Mouse (Mus musculus): ENCODE measurements around the gene Cd83. TPM values are rescaled to one million over a fixed set of nuclear protein-coding genes. Genes with fewer than 3 reads are reported as not detected.

Gene Cd83
- total and polyA plus RNA-seq, 2 experiments = 0.73 to 3.8 TPM

DNA sequence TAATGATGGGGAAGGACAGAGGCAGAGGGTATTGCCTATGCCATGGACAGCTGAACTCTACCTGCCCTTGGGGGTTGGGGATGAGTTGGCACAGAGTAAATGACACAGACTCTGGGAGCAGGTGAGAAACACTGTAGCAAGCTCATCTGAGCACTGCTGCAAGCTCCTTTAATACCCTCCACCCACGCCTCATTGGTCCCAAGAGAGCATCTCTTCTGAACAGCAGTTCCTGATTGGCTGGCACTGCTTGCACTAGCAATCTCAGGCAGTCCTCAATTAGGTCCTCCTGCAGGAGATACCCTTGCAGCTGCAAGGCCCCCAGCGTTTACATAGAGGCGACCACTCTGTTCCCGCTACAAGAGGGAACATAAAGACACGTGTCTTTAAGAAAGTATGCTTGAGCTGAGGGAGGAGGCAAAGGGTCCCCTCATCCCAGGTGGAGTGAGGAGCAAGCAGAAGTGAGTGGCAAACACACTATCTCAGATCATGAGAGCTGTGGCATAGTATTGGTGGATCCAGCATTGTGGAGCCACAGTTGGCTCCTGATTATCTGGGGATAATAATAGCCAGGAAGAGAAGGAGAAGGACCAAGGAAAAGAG lies 20.7 kb downstream of the Cd83 start:
- Histone ChIP-seq H3K4me3 (ENCODE audit: insufficient read depth, low read depth, low read length) (no peak overlapping the region), H3K36me3 (ENCODE audit: control insufficient read depth, insufficient read depth, low read length) (no peaks in the 10 kb centered on the region), H3K27me3 (ENCODE audit: control insufficient read depth, insufficient read depth, low read length) (no peaks in the 10 kb centered on the region), H3K4me1 (ENCODE audit: control insufficient read depth, insufficient read depth, low read length) (no peaks in the 10 kb centered on the region), H3K9ac (ENCODE audit: low read depth, low read length) (no peak overlapping the region), H3K79me2 (ENCODE audit: control insufficient read depth, insufficient read depth, low read length) (no peaks in the 10 kb centered on the region), H3K27ac (replicated peaks; ENCODE audit: insufficient read depth, low read depth, low read length) (no peak overlapping the region)
- WGBS = 95% methylated on average over 5 of the region's 5 CpGs
- no peak for TF ChIP-seq CTCF (IDR thresholded peaks at IDR 0.05; ENCODE audit: low read depth, low read length)
- TF ChIP-seq POLR2A (IDR thresholded peaks at IDR 0.05; ENCODE audit: extremely low read depth, insufficient read depth, low read length) = no peak
- no peak for DNase-seq (ENCODE audit: extremely low read depth, low read depth, low spot score)

DNA sequence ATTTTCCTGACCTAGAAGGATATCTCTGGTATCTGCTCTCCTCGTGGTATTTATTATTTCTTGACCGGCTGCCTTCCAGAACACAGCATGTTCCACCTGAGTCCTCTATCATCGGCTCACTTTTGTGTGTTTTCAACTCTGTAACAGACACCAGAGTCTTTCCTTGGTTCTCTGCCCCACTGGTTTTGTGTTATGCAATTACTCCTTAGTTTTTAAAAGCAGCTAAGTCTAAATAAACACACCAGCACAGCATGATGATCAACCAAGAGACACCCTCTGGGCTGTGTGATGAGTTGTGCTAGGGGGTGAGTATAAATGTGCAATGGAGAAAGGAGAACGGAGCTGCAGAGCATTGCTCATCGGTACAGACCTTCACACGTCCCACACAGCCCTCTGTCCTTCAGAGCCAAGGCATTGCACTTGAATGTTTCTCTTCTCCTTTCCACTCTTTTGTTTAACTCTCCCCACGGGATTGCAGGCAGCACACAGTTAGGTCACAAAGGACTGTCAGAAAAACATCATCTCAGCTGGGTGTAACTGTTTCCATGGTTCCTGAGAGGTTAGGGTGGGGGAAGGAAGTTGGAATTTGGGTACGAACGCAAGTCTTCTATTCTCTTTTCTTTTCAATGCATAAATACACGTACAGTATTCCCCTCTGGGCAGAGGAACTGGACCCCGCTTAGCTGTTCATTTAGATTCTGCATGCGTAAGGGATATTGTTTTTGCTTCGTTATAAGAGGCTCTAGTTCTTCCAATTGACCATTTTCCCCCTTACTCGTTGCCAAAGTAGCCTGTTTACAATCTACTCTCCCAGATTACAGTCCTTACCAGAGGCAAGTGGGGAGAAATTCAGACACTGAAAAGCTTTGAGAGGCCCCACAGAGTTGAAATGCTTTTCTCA lies 22.0 kb downstream of the Cd83 start:
- no peak overlapping the region for H3K27ac ChIP-seq (replicated peaks; ENCODE audit: insufficient read depth, low read depth, low read length)
- 83% methylated on average over 14 of the region's 14 CpGs for WGBS
- no peaks in the 10 kb centered on the region for H3K27me3 ChIP-seq (ENCODE audit: control insufficient read depth, insufficient read depth, low read length)
- no peaks in the 10 kb centered on the region for H3K36me3 ChIP-seq (ENCODE audit: control insufficient read depth, insufficient read depth, low read length)
- no peaks in the 10 kb centered on the region for H3K4me1 ChIP-seq (ENCODE audit: control insufficient read depth, insufficient read depth, low read length)
- no peak overlapping the region for H3K4me3 ChIP-seq (ENCODE audit: insufficient read depth, low read depth, low read length)
- no peak overlapping the region for H3K9ac ChIP-seq (ENCODE audit: low read depth, low read length)
- no peak for TF ChIP-seq CTCF (IDR thresholded peaks at IDR 0.05; ENCODE audit: low read depth, low read length)
- H3K79me2 ChIP-seq (ENCODE audit: control insufficient read depth, insufficient read depth, low read length) = no peaks in the 10 kb centered on the region
- no peak for DNase-seq (ENCODE audit: extremely low read depth, low read depth, low spot score)

DNA sequence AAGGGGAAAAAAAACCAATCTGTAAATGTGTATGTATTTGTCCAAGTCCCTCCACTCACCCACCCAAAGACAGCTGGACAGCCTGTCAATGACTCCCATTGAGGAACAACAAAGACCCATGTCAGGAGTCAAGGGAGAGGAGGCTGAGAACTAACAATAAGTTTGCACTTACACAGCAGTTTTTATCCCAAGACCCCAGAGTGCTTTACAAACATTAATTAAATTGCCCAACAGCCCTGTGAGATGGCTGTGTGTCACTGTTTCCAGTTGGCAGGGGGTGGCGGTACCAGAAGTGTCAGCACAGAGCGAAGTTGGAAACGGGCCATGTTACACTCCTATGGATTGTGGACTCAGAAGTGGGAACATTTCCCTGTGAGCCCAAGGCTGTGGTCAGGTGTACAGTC lies 22.7 kb downstream of the Cd83 start:
- TF ChIP-seq POLR2A (IDR thresholded peaks at IDR 0.05; ENCODE audit: extremely low read depth, insufficient read depth, low read length) = no peak
- TF ChIP-seq CTCF (IDR thresholded peaks at IDR 0.05; ENCODE audit: low read depth, low read length) = no peak
- WGBS = 90% methylated on average over 3 of the region's 3 CpGs
- no peak for DNase-seq (ENCODE audit: extremely low read depth, low read depth, low spot score)
- H3K36me3 ChIP-seq (ENCODE audit: control insufficient read depth, insufficient read depth, low read length) = no peaks in the 10 kb centered on the region
- H3K9ac ChIP-seq (ENCODE audit: low read depth, low read length) = no peak overlapping the region
- no peaks in the 10 kb centered on the region for H3K79me2 ChIP-seq (ENCODE audit: control insufficient read depth, insufficient read depth, low read length)
- H3K27me3 ChIP-seq (ENCODE audit: control insufficient read depth, insufficient read depth, low read length) = no peaks in the 10 kb centered on the region
- H3K4me1 ChIP-seq (ENCODE audit: control insufficient read depth, insufficient read depth, low read length) = no peaks in the 10 kb centered on the region
- no peak overlapping the region for H3K4me3 ChIP-seq (ENCODE audit: insufficient read depth, low read depth, low read length)
- no peak overlapping the region for H3K27ac ChIP-seq (replicated peaks; ENCODE audit: insufficient read depth, low read depth, low read length)

DNA sequence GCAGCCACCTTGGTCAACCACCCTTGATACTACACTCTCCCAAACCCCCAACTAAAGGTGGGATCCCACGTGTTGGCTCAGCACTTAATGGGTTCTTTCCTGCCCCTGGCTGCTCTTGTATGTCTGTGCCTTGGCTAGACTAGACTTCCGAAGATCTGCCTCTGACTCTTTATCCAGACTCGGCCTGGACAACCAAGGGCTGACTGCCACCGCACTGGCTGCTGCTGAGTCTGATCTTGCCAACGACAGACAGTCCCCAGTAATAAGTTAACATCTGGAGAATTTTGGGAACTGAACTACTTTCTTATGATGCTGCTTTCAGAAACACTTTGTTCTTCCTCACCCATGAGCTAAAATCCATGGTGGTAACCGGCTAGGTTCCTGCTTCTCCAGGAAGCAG lies 26.0 kb downstream of the Cd83 start:
- H3K27me3 ChIP-seq (ENCODE audit: control insufficient read depth, insufficient read depth, low read length) = no peaks in the 10 kb centered on the region
- no peak overlapping the region for H3K27ac ChIP-seq (replicated peaks; ENCODE audit: insufficient read depth, low read depth, low read length)
- H3K4me1 ChIP-seq (ENCODE audit: control insufficient read depth, insufficient read depth, low read length) = no peaks in the 10 kb centered on the region
- H3K36me3 ChIP-seq (ENCODE audit: control insufficient read depth, insufficient read depth, low read length) = no peaks in the 10 kb centered on the region
- H3K4me3 ChIP-seq (ENCODE audit: insufficient read depth, low read depth, low read length) = no peak overlapping the region
- no peak overlapping the region for H3K9ac ChIP-seq (ENCODE audit: low read depth, low read length)
- no peak for DNase-seq (ENCODE audit: extremely low read depth, low read depth, low spot score)
- TF ChIP-seq CTCF (IDR thresholded peaks at IDR 0.05; ENCODE audit: low read depth, low read length) (no peak), POLR2A (IDR thresholded peaks at IDR 0.05; ENCODE audit: extremely low read depth, insufficient read depth, low read length) (no peak)
- H3K79me2 ChIP-seq (ENCODE audit: control insufficient read depth, insufficient read depth, low read length) = no peaks in the 10 kb centered on the region
- 78% methylated on average over 6 of the region's 6 CpGs for WGBS

DNA sequence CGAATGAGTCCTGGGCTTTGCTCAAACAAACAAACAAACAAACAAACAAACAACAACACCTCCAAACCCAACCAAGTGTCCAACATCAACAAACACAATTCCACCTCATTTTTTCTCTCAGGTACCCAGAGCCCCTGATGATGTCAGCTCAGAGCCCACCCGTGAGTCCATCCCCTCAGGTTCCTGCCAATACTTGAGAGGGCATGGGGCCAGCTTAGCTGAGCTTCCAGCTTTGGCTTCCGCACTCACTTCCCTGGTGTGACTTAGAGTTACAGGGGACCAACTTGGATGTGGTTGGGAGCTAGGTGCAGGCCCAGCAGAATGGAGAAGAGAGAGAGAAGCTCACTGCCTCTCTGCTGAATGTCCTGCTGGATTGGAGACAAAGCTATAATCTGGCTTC lies 27.3 kb downstream of the Cd83 start:
- no peaks in the 10 kb centered on the region for H3K4me1 ChIP-seq (ENCODE audit: control insufficient read depth, insufficient read depth, low read length)
- 92% methylated on average over 3 of the region's 3 CpGs for WGBS
- H3K4me3 ChIP-seq (ENCODE audit: insufficient read depth, low read depth, low read length) = no peak overlapping the region
- H3K9ac ChIP-seq (ENCODE audit: low read depth, low read length) = no peak overlapping the region
- TF ChIP-seq POLR2A (IDR thresholded peaks at IDR 0.05; ENCODE audit: extremely low read depth, insufficient read depth, low read length) (no peak), CTCF (IDR thresholded peaks at IDR 0.05; ENCODE audit: low read depth, low read length) (no peak)
- no peaks in the 10 kb centered on the region for H3K27me3 ChIP-seq (ENCODE audit: control insufficient read depth, insufficient read depth, low read length)
- H3K79me2 ChIP-seq (ENCODE audit: control insufficient read depth, insufficient read depth, low read length) = no peaks in the 10 kb centered on the region
- DNase-seq (ENCODE audit: extremely low read depth, low read depth, low spot score) = no peak
- no peaks in the 10 kb centered on the region for H3K36me3 ChIP-seq (ENCODE audit: control insufficient read depth, insufficient read depth, low read length)
- no peak overlapping the region for H3K27ac ChIP-seq (replicated peaks; ENCODE audit: insufficient read depth, low read depth, low read length)

DNA sequence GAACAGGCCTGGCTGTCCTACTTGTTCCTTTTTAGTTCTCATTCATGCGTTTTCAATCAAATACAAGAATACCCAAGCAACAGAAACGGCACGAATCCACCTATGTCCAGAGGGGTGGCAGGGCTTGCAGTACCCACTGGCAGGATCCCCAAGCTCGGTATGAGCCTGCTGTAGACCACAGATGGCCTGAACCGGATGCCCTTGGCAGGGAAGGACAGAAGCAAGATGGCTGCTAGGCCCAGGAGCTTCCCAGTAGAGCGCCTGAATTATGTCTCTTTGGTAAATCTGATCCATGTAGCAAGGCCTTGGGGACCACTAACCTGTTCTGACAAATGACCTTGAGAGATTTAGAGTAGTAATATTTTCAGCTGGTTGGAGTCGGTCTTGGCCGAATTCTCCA lies 28.9 kb downstream of the Cd83 start:
- TF ChIP-seq POLR2A (IDR thresholded peaks at IDR 0.05; ENCODE audit: extremely low read depth, insufficient read depth, low read length) (no peak), CTCF (IDR thresholded peaks at IDR 0.05; ENCODE audit: low read depth, low read length) (no peak)
- no peak overlapping the region for H3K9ac ChIP-seq (ENCODE audit: low read depth, low read length)
- H3K4me3 ChIP-seq (ENCODE audit: insufficient read depth, low read depth, low read length) = no peak overlapping the region
- DNase-seq (ENCODE audit: extremely low read depth, low read depth, low spot score) = no peak
- 92% methylated on average over 8 of the region's 8 CpGs for WGBS
- no peak overlapping the region for H3K27ac ChIP-seq (replicated peaks; ENCODE audit: insufficient read depth, low read depth, low read length)
- no peaks in the 10 kb centered on the region for H3K79me2 ChIP-seq (ENCODE audit: control insufficient read depth, insufficient read depth, low read length)
- H3K27me3 ChIP-seq (ENCODE audit: control insufficient read depth, insufficient read depth, low read length) = no peaks in the 10 kb centered on the region
- no peaks in the 10 kb centered on the region for H3K4me1 ChIP-seq (ENCODE audit: control insufficient read depth, insufficient read depth, low read length)
- no peaks in the 10 kb centered on the region for H3K36me3 ChIP-seq (ENCODE audit: control insufficient read depth, insufficient read depth, low read length)

Data from liver, adult 2 months (tissue).